ENCODE assay signal across 10 mouse cellular contexts in the genomic region with DNA sequence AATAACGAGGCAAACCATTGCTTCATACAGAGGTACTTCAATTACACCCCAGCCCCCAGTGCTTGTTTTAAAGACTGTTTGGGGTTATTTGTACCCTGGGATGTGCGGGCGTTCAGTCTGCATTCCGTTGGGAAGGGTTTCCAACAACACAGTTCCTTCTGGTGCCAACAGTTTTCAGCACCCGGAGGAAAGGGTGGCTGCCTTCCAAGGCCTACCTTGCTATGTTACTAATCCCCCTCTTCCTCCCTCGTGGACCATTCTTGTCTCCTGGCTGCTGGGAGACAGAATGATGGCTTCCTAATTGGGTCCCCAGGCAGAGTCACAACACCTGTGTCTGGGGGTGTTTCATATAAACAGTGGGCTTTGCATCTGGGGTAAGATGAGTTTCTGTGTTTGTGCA.
A peak's percentile ranks its signal among the peaks of the same experiment; 100 is the strongest.
DNase-seq lines count a peak whose midpoint lies in the region; ATAC-seq and TF ChIP-seq lines count a peak whose summit lies in the region.
"Had no signal": no experiment of that assay in that cellular context is flagged by ENCODE, and none has a peak within 500 bp of the region (broad histone marks: within the 10 kb centered on the region; RNA-seq: fewer than 3 reads in every experiment).

No protein-coding gene starts in this region.

- peak; percentile 50 to 63 for DNase-seq in cerebellum, postnatal 10 days
- DNase-seq in cerebellum, postnatal 4 days (ENCODE audit: low spot score in 2 of 2) = no peak
- peak; percentile 29 for DNase-seq in midbrain, embryonic 14.5 days
- DNase-seq in midbrain, postnatal 0 days (ENCODE audit: low spot score) = no peak
- DNase-seq in layer of hippocampus, postnatal 36 days = peak; percentile 51 to 53
- peak; percentile 77 for DNase-seq in right cerebral cortex, postnatal 25 days
- no peak for DNase-seq in c-Kit-positive CD71-positive TER-119-positive erythroid progenitor cells, embryonic 14.5 days (ENCODE audit: low spot score)

- TF ChIP-seq CTCF in midbrain, postnatal 0 days (IDR thresholded peaks at IDR 0.05) = no peak

- H3K36me3 ChIP-seq in midbrain, embryonic 14.5 days (ENCODE audit: control insufficient read depth, insufficient read depth, low read length) = no peaks in the 10 kb centered on the region
- H3K36me3 ChIP-seq in midbrain, postnatal 0 days (ENCODE audit: insufficient read depth, low read length) = no peaks in the 10 kb centered on the region
- no peaks in the 10 kb centered on the region for H3K36me3 ChIP-seq in hindbrain, embryonic 13.5 days
- H3K36me3 ChIP-seq: embryonic facial prominence, embryonic 13.5 days; hindbrain, embryonic 15.5 days had no signal

- no peak overlapping the region for H3K9ac ChIP-seq in midbrain, embryonic 14.5 days (replicated peaks; ENCODE audit: low read length)
- H3K9ac ChIP-seq in midbrain, postnatal 0 days (replicated peaks; ENCODE audit: low read length, poor library complexity, severe bottlenecking) = no peak overlapping the region
- no peak overlapping the region for H3K9ac ChIP-seq in hindbrain, embryonic 13.5 days
- H3K9ac ChIP-seq: embryonic facial prominence, embryonic 13.5 days; hindbrain, embryonic 15.5 days had no signal

- ATAC-seq in midbrain, embryonic 14.5 days (ENCODE audit: low FRiP score, low TSS enrichment) = no peak
- ATAC-seq in midbrain, postnatal 0 days (ENCODE audit: low FRiP score) = no peak
- ATAC-seq in hindbrain, embryonic 13.5 days (ENCODE audit: low FRiP score) = no peak

- no peak overlapping the region for H3K27ac ChIP-seq in midbrain, embryonic 14.5 days (replicated peaks; ENCODE audit: low read depth, low read length)
- no peak overlapping the region for H3K27ac ChIP-seq in midbrain, postnatal 0 days (ENCODE audit: low read depth, low read length)
- no peak overlapping the region for H3K27ac ChIP-seq in hindbrain, embryonic 13.5 days
- H3K27ac ChIP-seq: hindbrain, embryonic 15.5 days had no signal

- no peaks in the 10 kb centered on the region for H3K4me1 ChIP-seq in midbrain, embryonic 14.5 days (ENCODE audit: control insufficient read depth, insufficient read depth, low read length)
- no peaks in the 10 kb centered on the region for H3K4me1 ChIP-seq in midbrain, postnatal 0 days (ENCODE audit: insufficient read depth, low read length)
- H3K4me1 ChIP-seq in hindbrain, embryonic 13.5 days (replicated peaks) = peaks cover 17% of the 10 kb centered on the region; the same call in 1 of the 2 replicates

- H3K9me3 ChIP-seq in midbrain, embryonic 14.5 days (ENCODE audit: control insufficient read depth, low read length) = no peaks in the 10 kb centered on the region
- no peaks in the 10 kb centered on the region for H3K9me3 ChIP-seq in midbrain, postnatal 0 days (ENCODE audit: low read length)
- H3K9me3 ChIP-seq in hindbrain, embryonic 13.5 days = no peaks in the 10 kb centered on the region
- H3K9me3 ChIP-seq: embryonic facial prominence, embryonic 13.5 days; hindbrain, embryonic 15.5 days had no signal

- H3K27me3 ChIP-seq in midbrain, embryonic 14.5 days (ENCODE audit: control insufficient read depth, insufficient read depth, low read length) = no peaks in the 10 kb centered on the region
- H3K27me3 ChIP-seq in midbrain, postnatal 0 days (ENCODE audit: insufficient read depth, low read length) = no peaks in the 10 kb centered on the region
- no peaks in the 10 kb centered on the region for H3K27me3 ChIP-seq in hindbrain, embryonic 13.5 days
- H3K27me3 ChIP-seq: embryonic facial prominence, embryonic 13.5 days; hindbrain, embryonic 15.5 days had no signal

- no peak overlapping the region for H3K4me2 ChIP-seq in midbrain, embryonic 14.5 days (ENCODE audit: low read length)
- H3K4me2 ChIP-seq in midbrain, postnatal 0 days (ENCODE audit: low read depth, low read length, poor library complexity, severe bottlenecking) = no peak overlapping the region
- H3K4me2 ChIP-seq in hindbrain, embryonic 13.5 days = no peak overlapping the region
- H3K4me2 ChIP-seq: embryonic facial prominence, embryonic 13.5 days; hindbrain, embryonic 15.5 days had no signal

- no peak overlapping the region for H3K4me3 ChIP-seq in midbrain, embryonic 14.5 days (replicated peaks; ENCODE audit: low read depth, low read length)
- no peak overlapping the region for H3K4me3 ChIP-seq in midbrain, postnatal 0 days (ENCODE audit: low read depth, low read length)
- H3K4me3 ChIP-seq in hindbrain, embryonic 13.5 days = no peak overlapping the region
- H3K4me3 ChIP-seq: embryonic facial prominence, embryonic 13.5 days; hindbrain, embryonic 15.5 days had no signal

- 76% methylated on average over 6 of the region's 6 CpGs for WGBS in midbrain, embryonic 14.5 days
- WGBS in midbrain, postnatal 0 days = 63% methylated on average over 6 of the region's 6 CpGs
- WGBS in hindbrain, embryonic 13.5 days = 72% methylated on average over 6 of the region's 6 CpGs

Comparison
In these comparisons a context has a peak if more than half of its experiments do, and no peak if none do; other contexts are left out.
1. DNase-seq: peak in cerebellum, postnatal 10 days (2 of 2), midbrain, embryonic 14.5 days (single experiment), layer of hippocampus, postnatal 36 days (2 of 2) and right cerebral cortex, postnatal 25 days (single experiment); none in cerebellum, postnatal 4 days (0 of 2), midbrain, postnatal 0 days (single experiment) and c-Kit-positive CD71-positive TER-119-positive erythroid progenitor cells, embryonic 14.5 days (single experiment).